Mouse (Mus musculus): Measurements from ENCODE around the gene Agap2. TPM values are rescaled to one million over a fixed set of nuclear protein-coding genes. Genes with fewer than 3 reads are reported as not detected.
"Not testable (repeated sequence)": the region's sequence is repeated elsewhere in the genome, so short reads cannot be mapped to it uniquely, and the experiment has no call there.

Agap2 gene
- total RNA-seq, 2 experiments from 2014 or later, result 3.6 to 4.1 TPM

- no peak for DNase-seq (ENCODE audit: low spot score in 2 of 2)
Measured at GRCm38 (mm10) chr10:127132469-127132868, 57.4 kb downstream of the Agap2 start.

DNA sequence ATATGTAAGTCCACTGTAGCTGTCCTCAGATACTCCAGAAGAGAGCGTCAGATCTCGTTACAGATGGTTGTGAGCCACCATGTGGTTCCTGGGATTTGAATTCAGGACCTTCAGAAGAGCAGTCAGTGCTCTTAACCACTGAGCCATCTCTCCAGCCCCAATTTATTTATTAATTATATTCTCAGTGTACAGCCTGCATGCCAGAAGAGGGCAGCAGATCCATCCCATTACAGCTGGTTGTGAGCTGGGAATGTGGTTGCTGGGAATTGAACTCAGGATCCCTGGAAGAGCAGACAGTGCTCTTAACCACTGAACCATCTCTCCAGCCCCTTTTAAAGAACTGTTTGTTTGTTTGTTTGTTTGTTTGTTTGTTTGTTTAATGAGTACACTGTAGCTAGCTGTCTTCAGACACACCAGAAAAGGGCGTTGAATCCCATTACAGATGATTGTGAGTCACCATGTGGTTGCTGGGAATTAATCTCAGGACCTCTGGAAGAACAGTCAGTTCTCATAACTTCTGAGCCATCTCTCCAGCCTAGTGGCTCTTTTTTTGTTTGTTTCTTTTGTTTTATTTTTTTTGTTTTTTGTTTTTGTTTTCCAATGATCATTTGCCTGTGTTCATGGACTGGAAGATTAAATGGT, 59.4 kb downstream of the Agap2 start:
- not testable (repeated sequence) for DNase-seq (ENCODE audit: low spot score in 2 of 2)

GRCm38 (mm10) chr10:127135118-127135836, 60.2 kb downstream of the Agap2 start:
- no peak for DNase-seq (ENCODE audit: low spot score in 2 of 2)

- no peak for DNase-seq (ENCODE audit: low spot score in 2 of 2)
Measured at GRCm38 (mm10) chr10:127136510-127136909, 61.4 kb downstream of the Agap2 start.

- DNase-seq (ENCODE audit: low spot score in 2 of 2), result no peak
Measured at GRCm38 (mm10) chr10:127137896-127138295, 62.8 kb downstream of the Agap2 start.

DNA sequence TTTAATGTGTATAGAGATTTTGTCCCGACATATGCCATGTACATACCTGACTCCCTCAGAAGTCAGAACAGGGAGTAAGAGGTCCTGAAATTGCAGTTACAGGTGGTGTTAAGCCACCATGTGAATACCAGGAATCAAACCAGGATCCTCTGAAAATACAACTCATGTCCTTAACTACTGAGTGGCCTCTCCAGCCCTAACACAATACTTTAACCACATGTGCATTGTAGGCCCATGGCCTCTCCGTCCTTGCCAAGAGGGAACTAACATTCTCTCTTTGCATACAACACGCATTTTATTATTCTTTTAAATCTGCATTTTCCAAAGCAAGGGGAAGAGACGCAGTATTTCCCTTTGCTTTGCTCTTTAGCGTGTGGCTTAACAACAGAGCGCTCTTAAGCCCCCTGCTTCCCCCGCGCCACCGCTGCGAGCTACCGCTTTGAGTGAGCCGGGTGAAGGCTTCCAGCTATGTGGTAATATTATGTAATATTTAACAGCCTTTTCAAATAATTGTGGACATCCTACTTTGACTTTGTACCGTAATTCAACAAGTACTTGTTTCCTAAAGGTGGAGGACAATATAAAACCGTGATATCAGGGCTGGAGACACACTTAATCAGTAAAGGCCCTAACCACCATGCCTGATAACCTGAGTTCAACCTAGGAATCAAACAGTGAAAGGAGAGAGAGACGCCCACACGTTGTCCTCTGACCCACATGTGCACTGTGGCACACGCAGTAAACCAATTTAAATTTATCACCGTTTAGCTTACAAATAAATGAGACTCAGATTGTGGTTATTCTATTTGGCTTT, 63.5 kb downstream of the Agap2 start:
- DNase-seq (ENCODE audit: low spot score in 2 of 2), result no peak

- no peak for DNase-seq (ENCODE audit: low spot score in 2 of 2)
Measured at GRCm38 (mm10) chr10:127140971-127141370, 65.9 kb downstream of the Agap2 start.

DNA sequence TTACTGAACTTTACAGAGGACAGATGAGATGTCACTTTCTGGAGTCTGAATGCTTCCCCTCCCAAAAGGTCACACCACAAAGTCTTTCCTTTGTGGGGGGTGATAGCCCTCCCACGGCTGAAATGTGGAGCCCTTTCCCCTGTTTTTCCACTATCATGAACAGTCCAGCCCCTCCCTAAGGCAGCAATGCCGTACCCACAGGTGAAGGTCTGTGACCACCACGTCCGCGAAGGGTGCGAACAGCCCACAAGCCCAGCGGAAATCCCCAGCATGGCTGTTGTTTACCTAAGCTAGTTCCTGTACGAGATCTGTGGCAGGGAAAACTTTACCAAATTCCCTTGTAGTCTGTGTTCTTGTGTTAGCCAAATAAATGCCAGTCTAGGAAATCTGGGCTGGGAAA, 66.4 kb downstream of the Agap2 start:
- DNase-seq (ENCODE audit: low spot score in 2 of 2), result no peak

Other genes starting within 250 kb of the Agap2 start
- gene Atp23, start 173.9 kb upstream of the Agap2 start, total RNA-seq (2021), result 10 to 100 TPM; 11.1 to 11.6 TPM
- 100 to 1,000 TPM; 244 to 246 TPM for gene Ctdsp2, start 96.6 kb upstream of the Agap2 start, total RNA-seq (2021)
- gene Avil, start 74.6 kb upstream of the Agap2 start, total RNA-seq (2021), result under 1 TPM; 0.67 to 0.90 TPM
- gene Tsfm, start 44.4 kb upstream of the Agap2 start, total RNA-seq (2021), result 10 to 100 TPM; 67.0 to 70.6 TPM
- gene Mettl1, start 33.9 kb upstream of the Agap2 start, total RNA-seq (2021), result 10 to 100 TPM; 20.5 to 23.2 TPM
- under 1 TPM; 0.40 to 0.53 TPM for gene Eef1akmt3, start 33.8 kb upstream of the Agap2 start, total RNA-seq (2021)
- 1 to 10 TPM; 1.1 to 1.2 TPM for gene Cyp27b1, start 27.0 kb upstream of the Agap2 start, total RNA-seq (2021)
- gene March9, start 15.1 kb upstream of the Agap2 start, total RNA-seq (2021), result 10 to 100 TPM; 11.3 to 12.1 TPM
- gene Cdk4, start 11.8 kb upstream of the Agap2 start, total RNA-seq (2021), result 100 to 1,000 TPM; 444 to 449 TPM
- 10 to 100 TPM; 87.6 to 96.4 TPM for gene Tspan31, start 5.0 kb upstream of the Agap2 start, total RNA-seq (2021)
- 100 to 1,000 TPM; 109 to 112 TPM for gene Os9, start 45.8 kb downstream of the Agap2 start, total RNA-seq (2021)
- gene B4galnt1, start 89.9 kb downstream of the Agap2 start, total RNA-seq (2021), result 10 to 100 TPM; 10.6 to 11.7 TPM
- 1 to 10 TPM; 1.6 to 3.0 TPM for gene Slc26a10, start 105.4 kb downstream of the Agap2 start, total RNA-seq (2021)
- 10 to 100 TPM; 34.7 to 45.3 TPM for gene Arhgef25, start 114.8 kb downstream of the Agap2 start, total RNA-seq (2021)
- 100 to 1,000 TPM; 111 to 126 TPM for gene Dtx3, start 120.4 kb downstream of the Agap2 start, total RNA-seq (2021)
- gene Pip4k2c, start 136.3 kb downstream of the Agap2 start, total RNA-seq (2021), result 10 to 100 TPM; 37.5 to 39.8 TPM
- gene Kif5a, start 188.1 kb downstream of the Agap2 start, total RNA-seq (2021), result 10 to 100 TPM; 23.5 to 28.4 TPM
- gene Dctn2, start 191.1 kb downstream of the Agap2 start, total RNA-seq (2021), result 100 to 1,000 TPM; 191 to 198 TPM
- gene Mbd6, start 213.7 kb downstream of the Agap2 start, total RNA-seq (2021), result 10 to 100 TPM; 89.7 to 92.6 TPM
- gene Mars, start 236.5 kb downstream of the Agap2 start, total RNA-seq (2021), result 10 to 100 TPM; 85.5 to 89.5 TPM
- gene Arhgap9, start 246.7 kb downstream of the Agap2 start, total RNA-seq (2021), result 1 to 10 TPM; 2.9 to 4.2 TPM

All from adrenal gland, postnatal 4 days (tissue).